Mouse (Mus musculus) heart, postnatal 36 days (tissue): ENCODE results near the gene Dnajb12. TPM values are rescaled to one million over a fixed set of nuclear protein-coding genes. Genes with fewer than 3 reads are reported as not detected.

Experiments used
- DNase-seq, 2 experiments: peaks; one replicate each; pipeline ENCODE4 v3.0.0; 2021 to 2022
- intact Hi-C: fragments of 180-260 bp; cut with DNase I; formaldehyde crosslinking; loops from one replicate; pipeline ENCODE4 v1.15.1; 2025
- total RNA-seq, 2 experiments: library from RNA; stranded (reverse); gene quantifications; 2 replicates each; pipeline ENCODE4 v1.2.3; 2021

The Dnajb12 gene
- total RNA-seq, 2 experiments from 2014 or later = 39.8 to 43.5 TPM

- DNase-seq = no peak
- intact Hi-C loops = no loop called here
These were observed 36.0 kb downstream of the Dnajb12 start for GRCm38 (mm10) chr10:59915196-59915962.

GRCm38 (mm10) chr10:59916159-59916558, 36.8 kb downstream of the Dnajb12 start:
- intact Hi-C loops = no loop called here
- DNase-seq = peak; percentile 77 to 84

GRCm38 (mm10) chr10:59916649-59917048, 37.3 kb downstream of the Dnajb12 start:
- DNase-seq = no peak

GRCm38 (mm10) chr10:59918111-59918510, 38.8 kb downstream of the Dnajb12 start:
- intact Hi-C loops = loop anchor here (2.0 kb wide), 1 partner anchor 31 kb away; no protein-coding TSS in a partner anchor
- no peak for DNase-seq

More at GRCm38 (mm10) chr10:59916649-59917048, 37.3 kb downstream of the Dnajb12 start:
- intact Hi-C loops = no loop called here

- intact Hi-C loops = loop anchor here (2.0 kb wide), 2 partner anchors 21 to 29 kb away; no protein-coding TSS in a partner anchor
- DNase-seq = peak in 1 of 2 experiments; percentile 70
These were observed 40.3 kb downstream of the Dnajb12 start for GRCm38 (mm10) chr10:59919494-59920181.

GRCm38 (mm10) chr10:59920485-59920809, 41.1 kb downstream of the Dnajb12 start:
- DNase-seq = no peak

GRCm38 (mm10) chr10:59920810-59921681, 41.7 kb downstream of the Dnajb12 start:
- intact Hi-C loops = loop anchor here (2.0 kb wide), 1 partner anchor 22 kb away; no protein-coding TSS in a partner anchor
- peak; percentile 70 to 83 for DNase-seq

More at GRCm38 (mm10) chr10:59920485-59920809, 41.1 kb downstream of the Dnajb12 start:
- intact Hi-C loops = loop anchor here (2.0 kb wide), 1 partner anchor 22 kb away; no protein-coding TSS in a partner anchor

GRCm38 (mm10) chr10:59923493-59923892, 44.1 kb downstream of the Dnajb12 start:
- intact Hi-C loops = no loop called here
- no peak for DNase-seq

- no peak for DNase-seq
- intact Hi-C loops = loop anchor here (2.0 kb wide), 1 partner anchor 14 kb away; no protein-coding TSS in a partner anchor
These were observed 44.9 kb downstream of the Dnajb12 start for GRCm38 (mm10) chr10:59924305-59924704.

GRCm38 (mm10) chr10:59929205-59929604, 49.8 kb downstream of the Dnajb12 start:
- intact Hi-C loops = no loop called here

GRCm38 (mm10) chr10:59930996-59931395, 51.6 kb downstream of the Dnajb12 start:
- DNase-seq = no peak
- intact Hi-C loops = no loop called here

More at GRCm38 (mm10) chr10:59929205-59929604, 49.8 kb downstream of the Dnajb12 start:
- no peak for DNase-seq

GRCm38 (mm10) chr10:59932521-59932920, 53.2 kb downstream of the Dnajb12 start:
- intact Hi-C loops = no loop called here
- DNase-seq = no peak

- intact Hi-C loops = no loop called here
- no peak for DNase-seq
These were observed 54.7 kb downstream of the Dnajb12 start for GRCm38 (mm10) chr10:59934039-59934438.

GRCm38 (mm10) chr10:59936058-59936856, 56.9 kb downstream of the Dnajb12 start:
- intact Hi-C loops = no loop called here
- DNase-seq = no peak

- intact Hi-C loops = loop anchor here (2.0 kb wide), 1 partner anchor 14 kb away; no protein-coding TSS in a partner anchor
- DNase-seq = no peak
These were observed 59.3 kb downstream of the Dnajb12 start for GRCm38 (mm10) chr10:59938662-59939061.

- intact Hi-C loops = loop anchor here (2.0 kb wide), 1 partner anchor 14 kb away; no protein-coding TSS in a partner anchor
- no peak for DNase-seq
These were observed 59.7 kb downstream of the Dnajb12 start for GRCm38 (mm10) chr10:59939081-59939480.

GRCm38 (mm10) chr10:59942281-59942846, 63.0 kb downstream of the Dnajb12 start:
- intact Hi-C loops = no loop called here
- DNase-seq = no peak

- DNase-seq = peak; percentile 61 to 67
- intact Hi-C loops = no loop called here
These were observed 63.6 kb downstream of the Dnajb12 start for GRCm38 (mm10) chr10:59942847-59943420.
